Mouse (Mus musculus) midbrain, embryonic 10.5 days (tissue): ENCODE data around the gene Heatr5a. TPM values are rescaled to one million over a fixed set of nuclear protein-coding genes. Genes with fewer than 3 reads are reported as not detected.

Experiments
- DNase-seq: peaks from one replicate; pipeline ENCODE4 v3.0.0-alpha.2; 2017; ENCODE audit warnings: low spot score
- H3K27ac ChIP-seq: fragments of 300-500 bp; sonication (generic); replicated peaks from 2 replicates; pipeline ENCODE4 v1.5.1; 2016; ENCODE audit warnings: mild to moderate bottlenecking
- H3K27me3 ChIP-seq: fragments of 300-500 bp; sonication (generic); 2 replicates; pipeline ENCODE4 v1.6.1; 2016; ENCODE audit warnings: low read depth, mild to moderate bottlenecking; ENCODE audit not compliant: poor library complexity, severe bottlenecking
- H3K36me3 ChIP-seq: fragments of 300-500 bp; sonication (generic); 2 replicates; pipeline ENCODE4 v1.6.1; 2016; ENCODE audit warnings: mild to moderate bottlenecking, moderate library complexity
- H3K4me1 ChIP-seq: fragments of 300-500 bp; sonication (generic); 2 replicates; pipeline ENCODE4 v1.6.1; 2016
- H3K4me3 ChIP-seq: fragments of 300-500 bp; sonication (generic); 2 replicates; pipeline ENCODE4 v1.5.1; 2016; ENCODE audit warnings: mild to moderate bottlenecking, moderate library complexity
- H3K9me3 ChIP-seq: fragments of 300-500 bp; sonication (generic); replicated peaks from 2 replicates; pipeline ENCODE4 v1.6.1; 2016; ENCODE audit warnings: mild to moderate bottlenecking
- WGBS: fragments of 180-500 bp; shearing (Covaris S2); methylation state at CpG from one replicate; pipeline ENCODE4 v1.1.7; 2016; 5-methylcytosine and 5-hydroxymethylcytosine counted together
- polyA plus RNA-seq: library from polyadenylated mRNA; unstranded; fragments of >200 nt; fragmentation: Nextera tagmentation; extraction: Ambion mirVana; gene quantifications from 2 replicates; pipeline ENCODE4 v1.2.1, GENCODE M21; 2016

Heatr5a gene
- polyA plus RNA-seq, 1 experiment from 2014 or later, result 12.6 TPM

GRCm38 (mm10) chr12:51896901-51897300 lies 74.2 kb downstream of the Heatr5a start:
- Histone ChIP-seq H3K9me3 (no peaks in the 10 kb centered on the region), H3K27me3 (no peaks in the 10 kb centered on the region), H3K4me3 (no peak overlapping the region), H3K27ac (no peak overlapping the region), H3K4me1 (no peaks in the 10 kb centered on the region), H3K36me3 (peaks cover 66% of the 10 kb centered on the region)
- DNase-seq, result no peak
- 91% methylated on average over 4 of the region's 4 CpGs for WGBS

GRCm38 (mm10) chr12:51888609-51889008 lies 82.5 kb downstream of the Heatr5a start:
- no peak for DNase-seq
- Histone ChIP-seq H3K9me3 (no peaks in the 10 kb centered on the region), H3K36me3 (peaks cover 79% of the 10 kb centered on the region), H3K27me3 (no peaks in the 10 kb centered on the region), H3K4me3 (no peak overlapping the region), H3K4me1 (no peaks in the 10 kb centered on the region), H3K27ac (no peak overlapping the region)
- 92% methylated on average over 12 of the region's 12 CpGs for WGBS

GRCm38 (mm10) chr12:51887301-51888290 lies 83.5 kb downstream of the Heatr5a start:
- 88% methylated on average over 11 of the region's 11 CpGs for WGBS
- no peak overlapping the region for H3K27ac ChIP-seq
- no peak overlapping the region for H3K4me3 ChIP-seq
- DNase-seq, result no peak
- H3K4me1 ChIP-seq, result no peaks in the 10 kb centered on the region
- peaks cover 76% of the 10 kb centered on the region for H3K36me3 ChIP-seq
- no peaks in the 10 kb centered on the region for H3K27me3 ChIP-seq
- no peaks in the 10 kb centered on the region for H3K9me3 ChIP-seq

- H3K4me1 ChIP-seq, result no peaks in the 10 kb centered on the region
- WGBS, result 94% methylated on average over 6 of the region's 6 CpGs
- H3K27ac ChIP-seq, result no peak overlapping the region
- no peak overlapping the region for H3K4me3 ChIP-seq
- H3K27me3 ChIP-seq, result no peaks in the 10 kb centered on the region
- no peak for DNase-seq
- H3K36me3 ChIP-seq, result peaks cover 70% of the 10 kb centered on the region
- no peaks in the 10 kb centered on the region for H3K9me3 ChIP-seq
Observed at GRCm38 (mm10) chr12:51886369-51886768, 84.8 kb downstream of the Heatr5a start.

DNA sequence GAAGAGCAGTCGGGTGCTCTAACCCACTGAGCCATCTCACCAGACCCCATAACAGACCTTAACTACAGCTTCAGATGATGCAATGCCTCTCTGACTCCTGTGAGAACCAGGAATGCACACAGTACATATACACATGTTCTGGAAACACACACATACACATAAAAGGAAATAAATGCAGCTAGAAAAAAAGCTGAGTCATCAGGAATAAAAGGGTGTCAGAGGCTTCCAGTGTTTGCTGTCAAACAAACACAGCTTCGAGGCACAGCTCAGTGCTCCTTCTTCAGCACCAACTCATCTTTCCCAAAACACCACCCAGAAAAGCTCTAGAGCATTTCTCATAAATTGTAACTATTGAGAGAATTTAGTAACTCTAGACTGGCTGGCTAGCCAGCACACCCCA lies 86.3 kb downstream of the Heatr5a start:
- WGBS, result 93% methylated on average over 2 of the region's 2 CpGs
- H3K27ac ChIP-seq, result no peak overlapping the region
- H3K27me3 ChIP-seq, result no peaks in the 10 kb centered on the region
- H3K4me3 ChIP-seq, result no peak overlapping the region
- H3K36me3 ChIP-seq, result peaks cover 71% of the 10 kb centered on the region
- DNase-seq, result no peak
- H3K9me3 ChIP-seq, result no peaks in the 10 kb centered on the region
- H3K4me1 ChIP-seq, result no peaks in the 10 kb centered on the region

DNA sequence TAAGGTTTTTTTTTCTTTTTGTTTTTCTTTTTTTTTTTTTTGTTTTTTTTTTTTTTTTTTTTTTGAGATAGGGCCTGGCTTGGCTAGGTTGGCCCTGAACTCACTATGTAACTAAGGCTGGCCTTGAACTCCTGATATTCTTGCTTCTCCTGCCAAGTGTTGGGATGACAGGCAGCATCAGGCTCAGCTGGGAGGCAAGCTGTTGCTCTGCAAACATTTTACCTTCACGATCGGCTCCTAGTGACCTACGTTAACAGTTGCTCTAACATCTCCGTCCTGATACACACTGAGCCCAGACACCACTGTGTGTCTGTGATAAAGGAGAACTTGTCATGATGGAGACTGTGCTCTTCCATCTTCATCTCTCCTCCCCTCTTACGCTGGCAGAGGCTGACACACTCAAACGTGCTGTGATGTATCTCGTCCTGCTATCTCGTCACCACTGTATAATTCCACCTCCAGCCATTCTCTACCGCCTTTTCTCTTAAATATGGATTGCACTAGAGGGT lies 87.8 kb downstream of the Heatr5a start:
- no peaks in the 10 kb centered on the region for H3K27me3 ChIP-seq
- no peak overlapping the region for H3K27ac ChIP-seq
- no peak overlapping the region for H3K4me3 ChIP-seq
- no peaks in the 10 kb centered on the region for H3K4me1 ChIP-seq
- no peak for DNase-seq
- H3K36me3 ChIP-seq, result peaks cover 69% of the 10 kb centered on the region
- WGBS, result 94% methylated on average over 9 of the region's 9 CpGs
- H3K9me3 ChIP-seq, result no peaks in the 10 kb centered on the region

- 88% methylated on average over 6 of the region's 6 CpGs for WGBS
- no peaks in the 10 kb centered on the region for H3K27me3 ChIP-seq
- H3K9me3 ChIP-seq, result no peaks in the 10 kb centered on the region
- no peaks in the 10 kb centered on the region for H3K4me1 ChIP-seq
- H3K36me3 ChIP-seq, result peaks cover 69% of the 10 kb centered on the region
- DNase-seq, result no peak
- no peak overlapping the region for H3K27ac ChIP-seq
- no peak overlapping the region for H3K4me3 ChIP-seq
Observed at GRCm38 (mm10) chr12:51882606-51883296, 88.4 kb downstream of the Heatr5a start.

DNA sequence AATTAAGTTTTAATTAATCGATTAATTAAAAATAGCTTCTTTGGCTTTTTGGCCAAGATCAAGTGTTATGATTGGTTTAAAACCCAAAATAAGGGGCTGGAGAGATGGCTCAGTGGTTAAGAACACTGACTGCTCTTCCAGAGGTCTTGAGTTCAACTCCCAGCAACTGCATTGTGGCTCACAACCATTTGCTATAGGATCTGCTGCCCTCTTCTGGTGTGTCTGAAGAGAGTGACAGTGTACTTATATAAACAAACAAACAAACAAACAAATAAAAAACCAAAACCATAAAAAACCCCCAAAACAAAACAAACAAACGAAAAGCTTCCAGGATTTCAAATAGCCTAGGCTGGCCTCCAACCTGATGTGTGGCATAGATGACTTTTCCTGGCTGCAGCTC lies 89.3 kb downstream of the Heatr5a start:
- 85% methylated on average over 2 of the region's 2 CpGs for WGBS
- no peak for DNase-seq
- Histone ChIP-seq H3K27me3 (no peaks in the 10 kb centered on the region), H3K4me3 (no peak overlapping the region), H3K4me1 (no peaks in the 10 kb centered on the region), H3K9me3 (no peaks in the 10 kb centered on the region), H3K36me3 (peaks cover 69% of the 10 kb centered on the region), H3K27ac (no peak overlapping the region)

- Histone ChIP-seq H3K4me3 (no peak overlapping the region), H3K9me3 (no peaks in the 10 kb centered on the region), H3K27ac (no peak overlapping the region), H3K36me3 (peaks cover 10% of the 10 kb centered on the region), H3K4me1 (peaks cover 9% of the 10 kb centered on the region), H3K27me3 (peaks cover 3% of the 10 kb centered on the region; the same call in 1 of the 2 replicates)
- WGBS, result 88% methylated on average over 11 of the region's 11 CpGs
- DNase-seq, result no peak
Observed at GRCm38 (mm10) chr12:51871446-51872144, 99.5 kb downstream of the Heatr5a start.

GRCm38 (mm10) chr12:51869511-51869910 lies 101.6 kb downstream of the Heatr5a start:
- no peak overlapping the region for H3K27ac ChIP-seq
- 81% methylated on average over 3 of the region's 3 CpGs for WGBS
- no peaks in the 10 kb centered on the region for H3K9me3 ChIP-seq
- no peaks in the 10 kb centered on the region for H3K36me3 ChIP-seq
- H3K4me1 ChIP-seq, result peaks cover 30% of the 10 kb centered on the region
- no peak for DNase-seq
- H3K27me3 ChIP-seq, result peaks cover 3% of the 10 kb centered on the region; the same call in 1 of the 2 replicates
- no peak overlapping the region for H3K4me3 ChIP-seq

DNA sequence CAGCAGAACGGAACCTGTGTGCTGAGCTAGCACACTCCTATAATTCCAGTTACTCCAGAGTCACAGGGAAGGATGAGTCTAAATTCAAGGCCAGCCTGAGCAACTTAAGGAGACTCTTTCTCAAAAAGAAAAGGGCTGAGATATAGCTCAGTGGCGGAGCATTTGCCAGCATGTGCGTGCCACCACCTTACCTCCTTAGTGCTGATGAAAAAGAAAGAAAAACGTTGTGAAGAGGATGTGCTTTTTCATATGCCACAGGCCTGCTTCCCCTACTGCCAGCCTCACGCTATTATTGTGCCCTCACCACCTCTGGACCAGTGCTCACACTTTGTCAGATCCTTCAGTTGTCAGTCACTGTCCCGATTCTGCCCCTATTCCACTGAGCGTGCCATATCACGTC lies 104.0 kb downstream of the Heatr5a start:
- Histone ChIP-seq H3K27me3 (peaks cover 3% of the 10 kb centered on the region; the same call in 1 of the 2 replicates), H3K9me3 (no peaks in the 10 kb centered on the region), H3K36me3 (no peaks in the 10 kb centered on the region), H3K4me1 (peaks cover 32% of the 10 kb centered on the region), H3K27ac (no peak overlapping the region), H3K4me3 (no peak overlapping the region)
- WGBS, result 90% methylated on average over 8 of the region's 8 CpGs
- no peak for DNase-seq

DNA sequence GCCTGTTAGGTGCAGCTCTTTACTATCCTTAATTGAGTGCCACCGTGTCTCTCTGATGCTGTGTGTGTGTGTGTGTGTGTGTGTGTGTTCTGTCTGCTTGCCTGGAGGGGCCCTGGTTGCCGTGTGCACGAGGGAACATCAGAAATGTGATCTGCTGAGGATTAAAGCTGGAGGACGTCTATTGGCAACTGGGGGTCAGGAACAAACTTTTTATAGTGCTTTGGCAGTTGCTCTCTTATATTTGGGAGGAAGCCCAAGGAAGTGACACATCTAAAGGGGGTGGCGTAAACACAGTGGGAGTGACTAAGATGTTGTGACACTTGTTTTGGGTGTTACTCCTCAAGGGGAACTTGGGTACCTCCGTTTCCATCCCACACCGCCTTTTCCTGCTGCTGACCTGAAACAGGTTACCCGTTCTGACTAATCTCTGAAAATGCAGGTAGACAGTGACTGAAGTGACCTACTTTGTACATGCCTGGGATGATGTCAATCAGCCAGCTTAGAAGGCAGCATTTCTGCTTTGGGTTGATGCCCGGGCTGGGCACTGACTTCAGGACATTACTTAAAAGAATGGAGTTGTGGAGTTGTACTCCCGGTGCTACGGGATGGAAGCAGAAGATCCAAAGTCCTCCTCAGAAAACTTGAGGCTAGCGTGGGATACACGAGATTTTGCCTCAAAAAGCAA lies 104.8 kb downstream of the Heatr5a start:
- H3K27me3 ChIP-seq, result peaks cover 3% of the 10 kb centered on the region; the same call in 1 of the 2 replicates
- peaks cover 32% of the 10 kb centered on the region for H3K4me1 ChIP-seq
- no peaks in the 10 kb centered on the region for H3K9me3 ChIP-seq
- H3K36me3 ChIP-seq, result no peaks in the 10 kb centered on the region
- H3K27ac ChIP-seq, result no peak overlapping the region
- H3K4me3 ChIP-seq, result no peak overlapping the region
- DNase-seq, result no peak
- 69% methylated on average over 13 of the region's 13 CpGs for WGBS
